Mouse (Mus musculus): Measurements from ENCODE around the gene Usf1. TPM values are rescaled to one million over a fixed set of nuclear protein-coding genes. Genes with fewer than 3 reads are reported as not detected.
A peak's percentile ranks its signal among the peaks of the same experiment; 100 is the strongest.

Usf1 gene
- polyA plus RNA-seq, 2 experiments, result 15.0 to 16.9 TPM

DNA sequence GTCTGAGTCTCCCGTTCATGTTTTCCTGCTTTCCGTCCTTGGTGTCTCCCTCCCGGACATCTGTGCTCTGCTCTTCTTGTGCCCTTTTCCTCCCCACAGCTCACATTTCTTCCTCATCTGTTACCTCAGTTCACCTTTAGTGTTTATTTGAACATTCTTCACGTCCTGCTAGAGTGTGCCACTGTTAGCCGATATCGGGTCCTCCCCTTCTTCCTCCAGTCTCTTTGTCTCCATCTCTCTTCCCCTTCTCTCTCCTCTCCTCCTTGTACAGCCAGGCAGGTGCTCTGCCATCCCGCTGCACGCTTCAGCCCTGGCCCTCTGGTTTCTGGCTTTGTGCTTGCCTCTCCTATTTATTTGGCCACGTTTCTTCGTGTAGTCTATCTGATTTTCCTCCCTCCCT, 36.6 kb downstream of the Usf1 start:
- no peaks in the 10 kb centered on the region for H3K36me3 ChIP-seq (replicated peaks; ENCODE audit: control insufficient read depth, insufficient read depth, low read depth)
- peaks cover 2 to 5% of the 10 kb centered on the region in 2 experiments; a peak in 1 of 4 replicates for H3K4me1 ChIP-seq (replicated peaks; ENCODE audit: control insufficient read depth in 2 of 2, insufficient read depth in 2 of 2, low read length in 1 of 2)
- H3K4me2 ChIP-seq (ENCODE audit: low read depth), result no peak overlapping the region
- no peaks in the 10 kb centered on the region for H3K9me3 ChIP-seq (ENCODE audit: control insufficient read depth, low read length)
- 29% methylated on average over 10 of the region's 10 CpGs for WGBS (ENCODE audit: insufficient replicate concordance)
- no peak overlapping the region for H3K4me3 ChIP-seq (ENCODE audit: insufficient read depth in 1 of 2, low read depth in 2 of 2, low read length in 2 of 2)
- no peak for DNase-seq (ENCODE audit: low read depth in 3 of 3, low spot score in 3 of 3)
- H3K27me3 ChIP-seq (ENCODE audit: control insufficient read depth, insufficient read depth, low read length), result no peaks in the 10 kb centered on the region
- no peak overlapping the region for H3K9ac ChIP-seq (replicated peaks)
- no peak for ATAC-seq (ENCODE audit: insufficient read depth)
- H3K27ac ChIP-seq, result no peak overlapping the region
- TF ChIP-seq EP300 (IDR thresholded peaks at IDR 0.05; ENCODE audit: low read depth), result no peak
- no peak for TF ChIP-seq CTCF (IDR thresholded peaks at IDR 0.05; ENCODE audit: low read depth)

DNA sequence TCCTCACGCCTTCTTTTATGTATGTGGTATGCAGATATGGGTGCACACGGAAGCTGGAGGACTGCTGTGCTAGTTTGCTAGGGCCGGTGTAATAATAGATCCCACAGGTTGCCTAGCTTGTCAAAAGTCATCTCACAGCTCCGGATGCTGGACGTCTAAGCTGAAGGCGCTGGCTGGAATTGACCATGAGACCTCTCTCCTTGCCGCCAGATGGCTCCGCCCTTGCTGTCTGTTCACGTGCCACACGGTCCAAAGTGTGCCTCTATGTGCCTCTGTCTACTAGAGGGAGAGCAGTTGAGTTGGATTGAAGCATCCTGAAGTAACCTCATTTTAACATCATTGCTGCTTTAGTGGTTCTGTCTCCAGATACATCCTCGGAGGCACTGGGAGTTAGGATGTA, 38.9 kb downstream of the Usf1 start:
- Histone ChIP-seq H3K27ac (no peak overlapping the region), H3K36me3 (replicated peaks; ENCODE audit: control insufficient read depth, insufficient read depth, low read depth) (no peaks in the 10 kb centered on the region), H3K4me3 (ENCODE audit: insufficient read depth in 1 of 2, low read depth in 2 of 2, low read length in 2 of 2) (no peak overlapping the region), H3K9me3 (ENCODE audit: control insufficient read depth, low read length) (no peaks in the 10 kb centered on the region), H3K9ac (replicated peaks) (no peak overlapping the region), H3K4me2 (ENCODE audit: low read depth) (no peak overlapping the region), H3K4me1 (replicated peaks; ENCODE audit: control insufficient read depth in 2 of 2, insufficient read depth in 2 of 2, low read length in 1 of 2) (0 out of 4 replicates have a peak, but pooled peaks cover 2 to 8% of the 10 kb centered on the region in 2 experiments), H3K27me3 (ENCODE audit: control insufficient read depth, insufficient read depth, low read length) (no peaks in the 10 kb centered on the region)
- WGBS (ENCODE audit: insufficient replicate concordance), result 67% methylated on average over 11 of the region's 11 CpGs
- DNase-seq (ENCODE audit: low read depth in 3 of 3, low spot score in 3 of 3), result no peak
- TF ChIP-seq CTCF (IDR thresholded peaks at IDR 0.05; ENCODE audit: low read depth) (no peak), EP300 (IDR thresholded peaks at IDR 0.05; ENCODE audit: low read depth) (no peak)
- no peak for ATAC-seq (ENCODE audit: insufficient read depth)

DNA sequence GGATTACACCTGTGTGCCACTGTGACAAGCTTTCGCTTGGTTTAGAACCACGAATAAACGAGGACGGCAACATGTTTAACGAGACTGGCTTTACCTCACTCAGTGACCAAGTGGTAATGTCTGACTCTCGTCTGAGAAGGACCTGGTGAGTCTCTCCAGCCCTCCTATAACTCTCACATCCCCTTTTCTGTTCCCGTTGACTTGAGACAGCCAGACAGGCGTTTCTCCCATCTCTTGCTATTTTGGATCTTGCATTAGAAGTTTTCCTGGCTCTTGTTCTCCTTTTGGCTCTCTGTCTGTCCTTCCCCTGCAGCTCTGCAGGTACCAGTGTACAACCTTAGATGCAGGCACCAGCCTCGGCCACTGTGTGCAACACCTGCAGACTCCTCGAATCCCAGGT, 39.9 kb downstream of the Usf1 start:
- 63% methylated on average over 10 of the region's 10 CpGs for WGBS (ENCODE audit: insufficient replicate concordance)
- Histone ChIP-seq H3K4me1 (replicated peaks; ENCODE audit: control insufficient read depth in 2 of 2, insufficient read depth in 2 of 2, low read length in 1 of 2) (0 out of 4 replicates have a peak, but pooled peaks cover 2 to 8% of the 10 kb centered on the region in 2 experiments), H3K27me3 (ENCODE audit: control insufficient read depth, insufficient read depth, low read length) (no peaks in the 10 kb centered on the region), H3K27ac (no peak overlapping the region), H3K36me3 (replicated peaks; ENCODE audit: control insufficient read depth, insufficient read depth, low read depth) (no peaks in the 10 kb centered on the region), H3K9ac (replicated peaks) (no peak overlapping the region), H3K4me3 (ENCODE audit: insufficient read depth in 1 of 2, low read depth in 2 of 2, low read length in 2 of 2) (no peak overlapping the region), H3K9me3 (ENCODE audit: control insufficient read depth, low read length) (no peaks in the 10 kb centered on the region), H3K4me2 (ENCODE audit: low read depth) (no peak overlapping the region)
- TF ChIP-seq EP300 (IDR thresholded peaks at IDR 0.05; ENCODE audit: low read depth) (no peak), CTCF (IDR thresholded peaks at IDR 0.05; ENCODE audit: low read depth) (no peak)
- DNase-seq (ENCODE audit: low read depth in 3 of 3, low spot score in 3 of 3), result no peak
- no peak for ATAC-seq (ENCODE audit: insufficient read depth)

DNA sequence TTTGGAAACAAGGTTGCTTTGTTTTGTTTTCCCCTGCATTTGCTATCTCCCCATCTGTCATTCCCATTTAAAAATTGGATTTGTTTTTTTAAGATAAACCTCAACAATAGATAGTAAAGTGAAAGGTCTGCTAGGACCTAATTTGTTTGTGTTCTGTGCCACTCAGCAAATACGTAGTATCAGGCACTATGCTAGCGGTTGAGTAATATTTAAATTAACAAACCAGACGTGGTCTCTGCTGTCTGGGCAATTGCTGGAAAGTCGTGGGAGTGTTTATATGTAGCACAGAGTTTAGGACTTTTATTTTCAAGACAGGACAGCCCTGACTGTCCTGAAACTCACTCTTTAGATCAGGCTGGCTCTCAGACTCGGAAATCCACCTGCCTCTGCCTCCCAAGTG, 41.4 kb downstream of the Usf1 start:
- Histone ChIP-seq H3K27me3 (ENCODE audit: control insufficient read depth, insufficient read depth, low read length) (no peaks in the 10 kb centered on the region), H3K9ac (replicated peaks) (no peak overlapping the region), H3K4me3 (ENCODE audit: insufficient read depth in 1 of 2, low read depth in 2 of 2, low read length in 2 of 2) (no peak overlapping the region), H3K27ac (no peak overlapping the region), H3K36me3 (replicated peaks; ENCODE audit: control insufficient read depth, insufficient read depth, low read depth) (no peaks in the 10 kb centered on the region), H3K9me3 (ENCODE audit: control insufficient read depth, low read length) (no peaks in the 10 kb centered on the region), H3K4me2 (ENCODE audit: low read depth) (no peak overlapping the region), H3K4me1 (replicated peaks; ENCODE audit: control insufficient read depth in 2 of 2, insufficient read depth in 2 of 2, low read length in 1 of 2) (0 out of 4 replicates have a peak, but pooled peaks cover 0 to 8% of the 10 kb centered on the region in 2 experiments)
- ATAC-seq (ENCODE audit: insufficient read depth) (peak; percentile 12; the same call in 1 of the 2 replicates), DNase-seq (ENCODE audit: low read depth in 3 of 3, low spot score in 3 of 3) (no peak)
- no peak for TF ChIP-seq EP300 (IDR thresholded peaks at IDR 0.05; ENCODE audit: low read depth)
- TF ChIP-seq CTCF (IDR thresholded peaks at IDR 0.05; ENCODE audit: low read depth), result no peak
- 38% methylated on average over 5 of the region's 5 CpGs for WGBS (ENCODE audit: insufficient replicate concordance)

DNA sequence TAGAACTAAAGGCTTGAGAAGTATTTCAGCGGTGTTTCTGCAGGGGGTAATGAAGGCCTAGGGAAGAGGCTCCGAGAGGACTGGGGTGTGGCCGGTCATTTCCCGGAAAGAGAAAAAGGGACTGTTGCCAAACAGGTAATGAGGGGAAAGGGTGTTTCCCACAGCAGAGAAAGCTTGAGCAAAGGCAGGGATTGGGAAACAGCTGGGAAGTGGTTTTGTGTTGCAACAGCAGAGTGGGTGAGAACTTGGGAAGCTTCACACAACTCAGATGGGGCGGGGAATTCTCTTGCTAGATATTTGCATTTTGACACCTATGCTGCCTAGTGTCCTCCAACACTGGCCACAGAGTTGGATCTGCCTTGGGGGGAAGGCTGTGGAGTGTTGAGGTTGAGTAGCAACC, 41.8 kb downstream of the Usf1 start:
- Histone ChIP-seq H3K27me3 (ENCODE audit: control insufficient read depth, insufficient read depth, low read length) (no peaks in the 10 kb centered on the region), H3K4me3 (ENCODE audit: insufficient read depth in 1 of 2, low read depth in 2 of 2, low read length in 2 of 2) (no peak overlapping the region), H3K4me1 (replicated peaks; ENCODE audit: control insufficient read depth in 2 of 2, insufficient read depth in 2 of 2, low read length in 1 of 2) (0 out of 4 replicates have a peak, but pooled peaks cover 0 to 8% of the 10 kb centered on the region in 2 experiments), H3K36me3 (replicated peaks; ENCODE audit: control insufficient read depth, insufficient read depth, low read depth) (no peaks in the 10 kb centered on the region), H3K27ac (no peak overlapping the region), H3K4me2 (ENCODE audit: low read depth) (no peak overlapping the region), H3K9ac (replicated peaks) (no peak overlapping the region), H3K9me3 (ENCODE audit: control insufficient read depth, low read length) (no peaks in the 10 kb centered on the region)
- ATAC-seq (ENCODE audit: insufficient read depth) (peak; percentile 43; the same call in 1 of the 2 replicates), DNase-seq (ENCODE audit: low read depth in 3 of 3, low spot score in 3 of 3) (peak in 2 of 3 experiments; percentile 14 to 27)
- TF ChIP-seq CTCF (IDR thresholded peaks at IDR 0.05; ENCODE audit: low read depth) (no peak), EP300 (IDR thresholded peaks at IDR 0.05; ENCODE audit: low read depth) (no peak)
- 54% methylated on average over 5 of the region's 5 CpGs for WGBS (ENCODE audit: insufficient replicate concordance)
